Mouse (Mus musculus) liver (tissue): ENCODE data around the gene Kcnh6.

Experiments
- DNase-seq: peaks from one replicate; pipeline ENCODE4 v3.0.0-alpha.2; 2020; ENCODE audit warnings: mixed read lengths

Kcnh6 gene

GRCm38 (mm10) chr11:106007821-106008220 is at the start of gene Kcnh6:
Kcnh6 (plus strand) TSS chr11:106008124.
- peak; percentile 75 for DNase-seq

GRCm38 (mm10) chr11:105958566-105958965 is 49.4 kb upstream of the Kcnh6 start:
- no peak for DNase-seq

GRCm38 (mm10) chr11:105959355-105959754 is 48.6 kb upstream of the Kcnh6 start:
- no peak for DNase-seq

GRCm38 (mm10) chr11:105964691-105965090 is 43.2 kb upstream of the Kcnh6 start:
- no peak for DNase-seq

GRCm38 (mm10) chr11:105966288-105966687 is 41.6 kb upstream of the Kcnh6 start:
- DNase-seq = no peak

GRCm38 (mm10) chr11:105967741-105968574 is 40.0 kb upstream of the Kcnh6 start, which contains the start of gene Ace:
Ace (plus strand) TSS chr11:105967945.
- peak; percentile 30 for DNase-seq

GRCm38 (mm10) chr11:105968948-105969347 is 39.0 kb upstream of the Kcnh6 start:
- no peak for DNase-seq

GRCm38 (mm10) chr11:105969516-105969915 is 38.4 kb upstream of the Kcnh6 start:
- no peak for DNase-seq

GRCm38 (mm10) chr11:105974593-105974992 is 33.3 kb upstream of the Kcnh6 start:
- DNase-seq = no peak

- DNase-seq = no peak
Observed at GRCm38 (mm10) chr11:105975050-105975449, 32.9 kb upstream of the Kcnh6 start.

GRCm38 (mm10) chr11:105975636-105976035 is 32.3 kb upstream of the Kcnh6 start:
- no peak for DNase-seq

GRCm38 (mm10) chr11:105978232-105978631 is 29.7 kb upstream of the Kcnh6 start:
- no peak for DNase-seq

- no peak for DNase-seq
Observed at GRCm38 (mm10) chr11:105978634-105979033, 29.3 kb upstream of the Kcnh6 start.

GRCm38 (mm10) chr11:105984452-105984851 is 23.5 kb upstream of the Kcnh6 start:
- DNase-seq = no peak

- no peak for DNase-seq
Observed at GRCm38 (mm10) chr11:105987446-105987845, 20.5 kb upstream of the Kcnh6 start.

GRCm38 (mm10) chr11:105989446-105989845 is 18.5 kb upstream of the Kcnh6 start:
- DNase-seq = no peak

- DNase-seq = peak; percentile 19
Observed at GRCm38 (mm10) chr11:105990231-105990630, 17.7 kb upstream of the Kcnh6 start.

GRCm38 (mm10) chr11:105994375-105994774 is 13.5 kb upstream of the Kcnh6 start, which contains the start of gene Ace3:
Ace3 (plus strand) TSS chr11:105994675.
- DNase-seq = no peak

- no peak for DNase-seq
Observed at GRCm38 (mm10) chr11:106000062-106000461, 7.9 kb upstream of the Kcnh6 start.

GRCm38 (mm10) chr11:106001718-106002117 is 6.2 kb upstream of the Kcnh6 start:
- no peak for DNase-seq

GRCm38 (mm10) chr11:106004576-106004975 is 3.3 kb upstream of the Kcnh6 start:
- no peak for DNase-seq

- DNase-seq = peak; percentile 41
Observed at GRCm38 (mm10) chr11:106005970-106006369, 2.0 kb upstream of the Kcnh6 start.

- no peak for DNase-seq
Observed at GRCm38 (mm10) chr11:106012711-106013110, 4.8 kb downstream of the Kcnh6 start.

GRCm38 (mm10) chr11:106013556-106014225 is 5.8 kb downstream of the Kcnh6 start:
- no peak for DNase-seq
